Mouse (Mus musculus): ENCODE results near the gene Slc48a1. TPM values are rescaled to one million over a fixed set of nuclear protein-coding genes. Genes with fewer than 3 reads are reported as not detected.

Slc48a1 gene
- polyA plus RNA-seq, 1 experiment, result not detected

- H3K4me3 ChIP-seq (ENCODE audit: insufficient read depth, low read depth, low read length), result no peak overlapping the region
- peak overlapping the region; percentile 39; the same call in 1 of the 2 replicates for H3K27ac ChIP-seq (ENCODE audit: insufficient read depth, low read depth, low read length)
- H3K4me1 ChIP-seq (ENCODE audit: control insufficient read depth, insufficient read depth, low read length), result peaks cover 41% of the 10 kb centered on the region
- TF ChIP-seq CTCF (IDR thresholded peaks at IDR 0.05; ENCODE audit: insufficient read depth, low read depth, low read length) (peak; percentile 83), POLR2A (IDR thresholded peaks at IDR 0.05; ENCODE audit: insufficient read depth, low read depth, low read length) (no peak)
- WGBS, result 42% methylated on average over 20 of the region's 20 CpGs
Measured at GRCm38 (mm10) chr15:97789761-97790505, 11.6 kb downstream of the Slc48a1 start.

- Histone ChIP-seq H3K4me1 (ENCODE audit: control insufficient read depth, insufficient read depth, low read length) (peaks cover 32% of the 10 kb centered on the region), H3K4me3 (ENCODE audit: insufficient read depth, low read depth, low read length) (no peak overlapping the region), H3K27ac (ENCODE audit: insufficient read depth, low read depth, low read length) (no peak overlapping the region)
- TF ChIP-seq POLR2A (IDR thresholded peaks at IDR 0.05; ENCODE audit: insufficient read depth, low read depth, low read length) (no peak), CTCF (IDR thresholded peaks at IDR 0.05; ENCODE audit: insufficient read depth, low read depth, low read length) (no peak)
- WGBS, result 84% methylated on average over 11 of the region's 11 CpGs
Measured at GRCm38 (mm10) chr15:97791126-97791700, 12.9 kb downstream of the Slc48a1 start.

- Histone ChIP-seq H3K27ac (ENCODE audit: insufficient read depth, low read depth, low read length) (no peak overlapping the region), H3K4me1 (ENCODE audit: control insufficient read depth, insufficient read depth, low read length) (peaks cover 18% of the 10 kb centered on the region), H3K4me3 (ENCODE audit: insufficient read depth, low read depth, low read length) (no peak overlapping the region)
- 94% methylated on average over 18 of the region's 18 CpGs for WGBS
- TF ChIP-seq CTCF (IDR thresholded peaks at IDR 0.05; ENCODE audit: insufficient read depth, low read depth, low read length) (no peak), POLR2A (IDR thresholded peaks at IDR 0.05; ENCODE audit: insufficient read depth, low read depth, low read length) (no peak)
Measured at GRCm38 (mm10) chr15:97793386-97794153, 15.2 kb downstream of the Slc48a1 start.

GRCm38 (mm10) chr15:97794268-97794667 is 15.9 kb downstream of the Slc48a1 start:
- Histone ChIP-seq H3K27ac (ENCODE audit: insufficient read depth, low read depth, low read length) (no peak overlapping the region), H3K4me3 (ENCODE audit: insufficient read depth, low read depth, low read length) (no peak overlapping the region), H3K4me1 (ENCODE audit: control insufficient read depth, insufficient read depth, low read length) (peaks cover 12% of the 10 kb centered on the region)
- TF ChIP-seq CTCF (IDR thresholded peaks at IDR 0.05; ENCODE audit: insufficient read depth, low read depth, low read length) (no peak), POLR2A (IDR thresholded peaks at IDR 0.05; ENCODE audit: insufficient read depth, low read depth, low read length) (no peak)
- WGBS, result 73% methylated on average over 5 of the region's 5 CpGs

- WGBS, result 93% methylated on average over 10 of the region's 10 CpGs
- peaks cover 6% of the 10 kb centered on the region for H3K4me1 ChIP-seq (ENCODE audit: control insufficient read depth, insufficient read depth, low read length)
Measured at GRCm38 (mm10) chr15:97795559-97796235, 17.4 kb downstream of the Slc48a1 start.

GRCm38 (mm10) chr15:97796674-97797310 is 18.5 kb downstream of the Slc48a1 start:
- WGBS, result 94% methylated on average over 17 of the region's 17 CpGs
- TF ChIP-seq CTCF (IDR thresholded peaks at IDR 0.05; ENCODE audit: insufficient read depth, low read depth, low read length) (no peak), POLR2A (IDR thresholded peaks at IDR 0.05; ENCODE audit: insufficient read depth, low read depth, low read length) (no peak)
- Histone ChIP-seq H3K4me1 (ENCODE audit: control insufficient read depth, insufficient read depth, low read length) (peaks cover 6% of the 10 kb centered on the region), H3K4me3 (ENCODE audit: insufficient read depth, low read depth, low read length) (no peak overlapping the region), H3K27ac (ENCODE audit: insufficient read depth, low read depth, low read length) (no peak overlapping the region)

More at GRCm38 (mm10) chr15:97795559-97796235, 17.4 kb downstream of the Slc48a1 start:
- no peak for TF ChIP-seq POLR2A (IDR thresholded peaks at IDR 0.05; ENCODE audit: insufficient read depth, low read depth, low read length)
- TF ChIP-seq CTCF (IDR thresholded peaks at IDR 0.05; ENCODE audit: insufficient read depth, low read depth, low read length), result no peak
- no peak overlapping the region for H3K27ac ChIP-seq (ENCODE audit: insufficient read depth, low read depth, low read length)
- H3K4me3 ChIP-seq (ENCODE audit: insufficient read depth, low read depth, low read length), result no peak overlapping the region

GRCm38 (mm10) chr15:97798134-97798533 is 19.8 kb downstream of the Slc48a1 start:
- Histone ChIP-seq H3K27ac (ENCODE audit: insufficient read depth, low read depth, low read length) (no peak overlapping the region), H3K4me3 (ENCODE audit: insufficient read depth, low read depth, low read length) (no peak overlapping the region), H3K4me1 (ENCODE audit: control insufficient read depth, insufficient read depth, low read length) (peaks cover 13% of the 10 kb centered on the region)
- WGBS, result 49% methylated on average over 17 of the region's 17 CpGs
- TF ChIP-seq POLR2A (IDR thresholded peaks at IDR 0.05; ENCODE audit: insufficient read depth, low read depth, low read length), result no peak
- TF ChIP-seq CTCF (IDR thresholded peaks at IDR 0.05; ENCODE audit: insufficient read depth, low read depth, low read length), result no peak

- TF ChIP-seq CTCF (IDR thresholded peaks at IDR 0.05; ENCODE audit: insufficient read depth, low read depth, low read length) (no peak), POLR2A (IDR thresholded peaks at IDR 0.05; ENCODE audit: insufficient read depth, low read depth, low read length) (no peak)
- Histone ChIP-seq H3K27ac (ENCODE audit: insufficient read depth, low read depth, low read length) (no peak overlapping the region), H3K4me1 (ENCODE audit: control insufficient read depth, insufficient read depth, low read length) (peaks cover 13% of the 10 kb centered on the region), H3K4me3 (ENCODE audit: insufficient read depth, low read depth, low read length) (no peak overlapping the region)
- 88% methylated on average over 11 of the region's 11 CpGs for WGBS
Measured at GRCm38 (mm10) chr15:97799446-97799845, 21.1 kb downstream of the Slc48a1 start.
